Mouse (Mus musculus) embryo, embryonic 10.5 days (tissue): Measurements from ENCODE around the gene Tas2r114.
A peak's percentile ranks its signal among the peaks of the same experiment; 100 is the strongest.

Experiments used
- DNase-seq: peaks from one replicate; pipeline ENCODE4 v3.0.0-alpha.2; 2015; ENCODE audit warnings: low spot score

Gene Tas2r114

GRCm38 (mm10) chr6:131689963-131690362 lies at the start of gene Tas2r114:
Gene Tas2r114 (minus strand): TSS chr6:131690063.
- no peak for DNase-seq

GRCm38 (mm10) chr6:131712803-131713202 lies 22.9 kb upstream of the Tas2r114 start:
- DNase-seq: peak; percentile 3

- no peak for DNase-seq
These were observed 2.5 kb downstream of the Tas2r114 start, which contains the start of gene Tas2r105 for GRCm38 (mm10) chr6:131687395-131687794. Gene Tas2r105 (minus strand): TSS chr6:131687495.

GRCm38 (mm10) chr6:131685644-131686043 lies 4.2 kb downstream of the Tas2r114 start, which contains the start of gene Tas2r104:
Gene Tas2r104 (minus strand): TSS chr6:131685744.
- no peak for DNase-seq

- DNase-seq: no peak
These were observed 11.1 kb downstream of the Tas2r114 start, which contains the start of gene Tas2r106 for GRCm38 (mm10) chr6:131678786-131679185. Gene Tas2r106 (minus strand): TSS chr6:131678886.

GRCm38 (mm10) chr6:131660049-131660448 lies 29.8 kb downstream of the Tas2r114 start, which contains the start of gene Tas2r107:
Gene Tas2r107 (minus strand): TSS chr6:131660149.
- DNase-seq: no peak
